Mouse (Mus musculus) MEL (cell line): ENCODE data around the gene Pde3a.

ENCODE experiments used
- BHLHE40 ChIP-seq: IDR thresholded peaks from 2 replicates; pipeline ENCODE4 v1.6.1; 2012; ENCODE audit warnings: low read depth, mild to moderate bottlenecking, inconsistent platforms, low read length, improper control_type of control experiment, borderline replicate concordance
- CTCF ChIP-seq, 3 experiments: IDR thresholded peaks in 2 of 3; conservative IDR thresholded peaks in 1 of 3; 2 replicates each; pipeline ENCODE4 v1.5.1; 2011 to 2012; ENCODE audit warnings: low read length in 3 of 3, low read depth in 2 of 3, mild to moderate bottlenecking in 2 of 3, improper control_type of control experiment in 1 of 3, inconsistent platforms in 1 of 3, mixed read lengths in 1 of 3, moderate library complexity in 1 of 3; ENCODE audit not compliant: control insufficient read depth in 1 of 3, insufficient read depth in 1 of 3, poor library complexity in 1 of 3, severe bottlenecking in 1 of 3
- E2F4 ChIP-seq: IDR thresholded peaks from 2 replicates; pipeline ENCODE4 v1.6.1; 2011; ENCODE audit warnings: low read depth, low read length, improper control_type of control experiment, borderline replicate concordance
- ELF1 ChIP-seq: IDR thresholded peaks from 2 replicates; pipeline ENCODE4 v1.6.1; 2014; ENCODE audit warnings: low read depth, mild to moderate bottlenecking, inconsistent platforms, low read length, improper control_type of control experiment, moderate library complexity
- EP300 ChIP-seq, 2 experiments: IDR thresholded peaks; 2 replicates each; pipeline ENCODE4 v1.6.1; 2011; ENCODE audit warnings: improper control_type of control experiment in 2 of 2, low read length in 2 of 2, low read depth in 1 of 2, mild to moderate bottlenecking in 1 of 2
- ETS1 ChIP-seq: IDR thresholded peaks from 2 replicates; pipeline ENCODE4 v1.6.1; 2012; ENCODE audit warnings: low read depth, mild to moderate bottlenecking, inconsistent platforms, low read length, improper control_type of control experiment, moderate library complexity
- GATA1 ChIP-seq: IDR thresholded peaks from 2 replicates; pipeline ENCODE4 v1.6.1; 2011; ENCODE audit warnings: low read depth, low read length, improper control_type of control experiment
- HCFC1 ChIP-seq: IDR thresholded peaks from 2 replicates; pipeline ENCODE4 v1.6.1; 2012; ENCODE audit warnings: low read depth, mild to moderate bottlenecking, inconsistent platforms, low read length, improper control_type of control experiment, moderate library complexity
- MAFK ChIP-seq: IDR thresholded peaks from 2 replicates; pipeline ENCODE4 v1.6.1; 2011; ENCODE audit warnings: low read depth, mild to moderate bottlenecking, low read length, improper control_type of control experiment, borderline replicate concordance
- NRF1 ChIP-seq: IDR thresholded peaks from 2 replicates; pipeline ENCODE4 v1.6.1; 2014; ENCODE audit warnings: low read depth, mild to moderate bottlenecking, inconsistent platforms, low read length, improper control_type of control experiment, moderate library complexity; ENCODE audit not compliant: poor library complexity, insufficient read depth, severe bottlenecking
- POLR2A ChIP-seq, 2 experiments: IDR thresholded peaks; 2 replicates each; pipeline ENCODE4 v1.6.1; 2011 to 2012; ENCODE audit warnings: low read length in 2 of 2, mild to moderate bottlenecking in 2 of 2, control low read depth in 1 of 2, improper control_type of control experiment in 1 of 2, low read depth in 1 of 2, moderate library complexity in 1 of 2; ENCODE audit not compliant: control insufficient read depth in 1 of 2, insufficient read depth in 1 of 2, poor library complexity in 1 of 2
- POLR2AphosphoS2 ChIP-seq: IDR thresholded peaks from 2 replicates; pipeline ENCODE4 v1.6.1; 2011; ENCODE audit warnings: low read length, improper control_type of control experiment
- TCF12 ChIP-seq: IDR thresholded peaks from 2 replicates; pipeline ENCODE4 v1.6.1; 2014; ENCODE audit warnings: low read depth, mild to moderate bottlenecking, inconsistent platforms, low read length, improper control_type of control experiment, moderate library complexity
- ZNF384 ChIP-seq: IDR thresholded peaks from 2 replicates; pipeline ENCODE4 v1.6.1; 2012; ENCODE audit warnings: low read depth, mild to moderate bottlenecking, inconsistent platforms, low read length, improper control_type of control experiment

DNA sequence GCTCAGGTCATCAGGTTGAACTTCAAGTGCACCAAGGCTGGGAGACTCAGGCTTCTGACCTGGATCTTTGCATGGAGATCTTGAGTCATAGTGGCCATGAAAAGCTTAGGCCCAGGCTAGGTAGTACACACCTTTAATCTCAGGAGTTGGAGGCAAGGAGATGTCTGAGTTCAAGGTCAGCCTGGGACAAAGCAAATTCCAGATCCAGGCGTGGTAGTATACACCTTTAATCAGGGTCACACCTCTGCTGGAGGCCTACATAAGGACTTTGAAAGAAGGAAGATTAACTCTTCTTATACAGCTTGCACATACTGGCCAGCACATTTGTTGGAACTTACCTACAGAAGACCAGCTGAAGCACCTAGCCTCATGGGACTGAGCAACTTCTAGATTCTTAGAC lies 86.8 kb downstream of the Pde3a start:
- TF ChIP-seq HCFC1 (no peak), GATA1 (no peak), CTCF (IDR thresholded peaks at IDR 0.05 in 2 of 3, conservative IDR thresholded peaks at IDR 0.05 in 1 of 3; ENCODE audit: control insufficient read depth in 1 of 3, insufficient read depth in 1 of 3, low read depth in 2 of 3, low read length in 3 of 3, poor library complexity in 1 of 3, severe bottlenecking in 1 of 3) (no peak), BHLHE40 (no peak), POLR2A (IDR thresholded peaks at IDR 0.05; ENCODE audit: control insufficient read depth in 1 of 2, insufficient read depth in 1 of 2, low read depth in 1 of 2, low read length in 2 of 2, poor library complexity in 1 of 2) (no peak), ELF1 (no peak), E2F4 (no peak), TCF12 (no peak), ZNF384 (no peak), POLR2AphosphoS2 (no peak), ETS1 (no peak), MAFK (no peak), NRF1 (no peak), EP300 (IDR thresholded peaks at IDR 0.05; ENCODE audit: low read depth in 1 of 2, low read length in 2 of 2) (no peak)
